ENCODE assay signal across 12 mouse cellular contexts in genomic region chr13:37442058-37442457, GRCm38 (mm10).
DNase-seq lines count a peak whose midpoint lies in the region; ATAC-seq and TF ChIP-seq lines count a peak whose summit lies in the region.
"Had no signal": no experiment of that assay in that cellular context is flagged by ENCODE, and none has a peak within 500 bp of the region (broad histone marks: within the 10 kb centered on the region; RNA-seq: fewer than 3 reads in every experiment).

No protein-coding gene starts in this region.

- no peaks in the 10 kb centered on the region for H3K9me3 ChIP-seq in heart, embryonic 10.5 days
- H3K9me3 ChIP-seq: liver, embryonic 12.5 days; midbrain, embryonic 12.5 days had no signal

- no peaks in the 10 kb centered on the region for H3K36me3 ChIP-seq in heart, embryonic 10.5 days
- H3K36me3 ChIP-seq: liver, embryonic 12.5 days; midbrain, embryonic 12.5 days had no signal

- peak; percentile 40 to 48 for DNase-seq in lung, adult 18-20 months
- DNase-seq in lung, adult 2 months: no peak
- peak; percentile 76 for DNase-seq in MEL-GATA-1-ER (ENCODE audit: extremely low read depth, low read depth)
- no peak for DNase-seq in heart, embryonic 10.5 days (ENCODE audit: low spot score)
- no peak for DNase-seq in frontal cortex, postnatal 36 days (ENCODE audit: low spot score in 2 of 2)
- no peak for DNase-seq in cerebellum, adult 11-12 months
- DNase-seq: kidney, postnatal 25 days; left cerebral cortex, postnatal 4 days had no signal

- TF ChIP-seq CTCF in lung, adult 2 months (IDR thresholded peaks at IDR 0.05; ENCODE audit: insufficient read depth, low read length): no peak

- peaks cover 10% of the 10 kb centered on the region for H3K27me3 ChIP-seq in heart, embryonic 10.5 days (ENCODE audit: insufficient read depth, poor library complexity, severe bottlenecking)

- H3K4me1 ChIP-seq in lung, adult 2 months (ENCODE audit: control insufficient read depth, insufficient read depth, low read length): peaks cover 20% of the 10 kb centered on the region
- peaks cover 27% of the 10 kb centered on the region for H3K4me1 ChIP-seq in heart, embryonic 10.5 days
- H3K4me1 ChIP-seq: midbrain, embryonic 12.5 days had no signal

- ATAC-seq in megakaryocyte progenitor cell, adult 5-6 weeks (replicated peaks; ENCODE audit: poor library complexity): peak; percentile 48
- ATAC-seq: forebrain, embryonic 14.5 days; liver, embryonic 12.5 days had no signal

- no peak overlapping the region for H3K4me3 ChIP-seq in lung, adult 2 months (replicated peaks; ENCODE audit: extremely low read depth, low read depth, low read length)
- H3K4me3 ChIP-seq in heart, embryonic 10.5 days: no peak overlapping the region
- H3K4me3 ChIP-seq: liver, embryonic 12.5 days; midbrain, embryonic 12.5 days had no signal

- 18% methylated on average over 4 of the region's 4 CpGs for WGBS in lung, adult 2 months
- WGBS in heart, embryonic 10.5 days: 13% methylated on average over 4 of the region's 4 CpGs

- H3K27ac ChIP-seq in heart, embryonic 10.5 days: peak overlapping the region; percentile 52
- H3K27ac ChIP-seq: liver, embryonic 12.5 days; midbrain, embryonic 12.5 days had no signal

- no peak for TF ChIP-seq POLR2A in lung, adult 2 months (IDR thresholded peaks at IDR 0.05; ENCODE audit: borderline replicate concordance, extremely low read depth, low read depth, low read length)

Comparison
In these comparisons a context has a peak if more than half of its experiments do, and no peak if none do; other contexts are left out.
1. DNase-seq: peak in lung, adult 18-20 months (2 of 2) and MEL-GATA-1-ER (single experiment); none in lung, adult 2 months (single experiment), heart, embryonic 10.5 days (single experiment), frontal cortex, postnatal 36 days (0 of 2) and cerebellum, adult 11-12 months (single experiment).